Mouse (Mus musculus) kidney, adult 2 months (tissue): ENCODE data around the gene Parp4.

ENCODE experiments used
- CTCF ChIP-seq: fragments of 200-500 bp; conservative IDR thresholded peaks from 2 replicates; pipeline ENCODE4 v1.5.1; 2011; ENCODE audit warnings: low read depth, mild to moderate bottlenecking, control low read depth, low read length, moderate library complexity, mixed read lengths; ENCODE audit not compliant: insufficient read depth, insufficient read length
- POLR2A ChIP-seq: fragments of 200-500 bp; IDR thresholded peaks from one replicate; pipeline ENCODE4 v1.6.1; 2011; ENCODE audit warnings: low read depth, low read length, control low read depth

DNA sequence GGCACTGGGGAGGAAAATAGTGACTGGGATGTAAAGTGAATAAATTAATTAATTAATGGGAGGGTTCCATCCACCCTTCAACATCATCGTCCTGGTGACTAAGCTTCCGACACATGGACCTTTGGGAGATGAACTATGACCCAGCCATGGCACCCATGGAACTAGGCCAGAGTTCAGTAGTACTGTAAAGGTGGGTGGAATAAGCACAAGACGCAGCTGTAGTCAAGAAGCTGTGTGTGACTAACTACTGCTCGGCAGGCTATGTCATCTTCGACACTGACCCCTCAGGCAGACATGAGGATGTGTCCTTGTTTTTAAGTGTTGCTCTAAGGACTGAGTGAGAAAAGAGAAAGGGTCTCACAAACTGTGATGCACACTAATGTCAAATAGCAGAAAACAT is 29.0 kb downstream of the Parp4 start:
- no peak for TF ChIP-seq CTCF
- no peak for TF ChIP-seq POLR2A
